Mouse (Mus musculus): ENCODE measurements around the gene Lmod1. TPM values are rescaled to one million over a fixed set of nuclear protein-coding genes. Genes with fewer than 3 reads are reported as not detected.

The Lmod1 gene
- total and polyA plus RNA-seq, 3 experiments = not detected

- no peak overlapping the region for H3K27ac ChIP-seq (ENCODE audit: insufficient read depth, low read depth)
- no peak overlapping the region for H3K4me3 ChIP-seq (replicated peaks in 1 of 3; ENCODE audit: low read depth in 2 of 3, low read length in 2 of 3, poor library complexity in 1 of 3)
- H3K9me3 ChIP-seq (replicated peaks; ENCODE audit: low read length) = no peaks in the 10 kb centered on the region
- no peak for TF ChIP-seq UBTF (IDR thresholded peaks at IDR 0.05; ENCODE audit: low read depth, low read length)
- no peak for TF ChIP-seq KAT2A (IDR thresholded peaks at IDR 0.05; ENCODE audit: insufficient replicate concordance, low read length)
- no peak for TF ChIP-seq CHD1 (IDR thresholded peaks at IDR 0.05; ENCODE audit: low read depth, low read length)
- no peak for TF ChIP-seq ZNF384 (IDR thresholded peaks at IDR 0.05; ENCODE audit: low read depth, low read length)
- TF ChIP-seq JUN (IDR thresholded peaks at IDR 0.05; ENCODE audit: insufficient read depth, low read depth, low read length) = no peak
- TF ChIP-seq CHD2 (IDR thresholded peaks at IDR 0.05; ENCODE audit: low read length) = no peak
- no peak for TF ChIP-seq MAFK (IDR thresholded peaks at IDR 0.05; ENCODE audit: insufficient replicate concordance, low read length)
- TF ChIP-seq GABPA (IDR thresholded peaks at IDR 0.05; ENCODE audit: insufficient replicate concordance, low read depth, low read length) = no peak
- no peak for TF ChIP-seq ETS1 (conservative IDR thresholded peaks at IDR 0.05; ENCODE audit: low read depth, low read length)
- TF ChIP-seq NELFE (IDR thresholded peaks at IDR 0.05; ENCODE audit: low read depth, low read length) = no peak
- TF ChIP-seq USF2 (conservative IDR thresholded peaks at IDR 0.05; ENCODE audit: low read depth, low read length) = no peak
- TF ChIP-seq E2F4 (IDR thresholded peaks at IDR 0.05; ENCODE audit: insufficient replicate concordance, low read depth, low read length) = no peak
- TF ChIP-seq ZC3H11A (IDR thresholded peaks at IDR 0.05; ENCODE audit: low read depth, low read length) = no peak
- TF ChIP-seq SIN3A (IDR thresholded peaks at IDR 0.05; ENCODE audit: low read length) = no peak
- no peak for TF ChIP-seq HCFC1 (IDR thresholded peaks at IDR 0.05; ENCODE audit: low read depth, low read length)
- no peak for TF ChIP-seq ZMIZ1 (IDR thresholded peaks at IDR 0.05; ENCODE audit: low read depth, low read length)
- no peak for TF ChIP-seq MXI1 (IDR thresholded peaks at IDR 0.05; ENCODE audit: low read depth, low read length)
- TF ChIP-seq POLR2AphosphoS2 (IDR thresholded peaks at IDR 0.05; ENCODE audit: low read depth, low read length) = no peak
- TF ChIP-seq NRF1 (IDR thresholded peaks at IDR 0.05; ENCODE audit: low read depth, low read length) = no peak
- TF ChIP-seq MYC (IDR thresholded peaks at IDR 0.05; ENCODE audit: low read depth, low read length) = no peak
- dilution Hi-C loops (cut with MboI; ENCODE audit: extremely low pct_ligation_motif_present, extremely low pct_unique_long_range_greater_than_20kb, low sequenced_read_pairs) (no loop called here), in situ Hi-C loops (cut with MboI; ENCODE audit: low pct_ligation_motif_present, low pct_unique_long_range_greater_than_20kb, low sequenced_read_pairs) (no loop called here)
- H3K79me2 ChIP-seq (replicated peaks; ENCODE audit: control insufficient read depth, extremely low read depth, insufficient read depth, poor library complexity, severe bottlenecking) = no peaks in the 10 kb centered on the region
- H3K4me1 ChIP-seq (ENCODE audit: control insufficient read depth in 1 of 2, insufficient read depth in 2 of 2) = no peaks in the 10 kb centered on the region
- H3K36me3 ChIP-seq (replicated peaks in 1 of 2; ENCODE audit: control insufficient read depth in 1 of 2, insufficient read depth in 1 of 2, low read length in 1 of 2) = peaks cover 16 to 24% of the 10 kb centered on the region in 2 experiments
- no peak overlapping the region for H3K9ac ChIP-seq (ENCODE audit: insufficient read depth, low read depth)
- no peak overlapping the region for H3K4me2 ChIP-seq (ENCODE audit: insufficient read depth, low read depth, poor library complexity, severe bottlenecking)
- H3K27me3 ChIP-seq (replicated peaks) = no peaks in the 10 kb centered on the region
- DNase-seq (ENCODE audit: extremely low read depth) = no peak
These were observed 33.7 kb upstream of the Lmod1 start for GRCm38 (mm10) chr1:135290908-135291307.

DNA sequence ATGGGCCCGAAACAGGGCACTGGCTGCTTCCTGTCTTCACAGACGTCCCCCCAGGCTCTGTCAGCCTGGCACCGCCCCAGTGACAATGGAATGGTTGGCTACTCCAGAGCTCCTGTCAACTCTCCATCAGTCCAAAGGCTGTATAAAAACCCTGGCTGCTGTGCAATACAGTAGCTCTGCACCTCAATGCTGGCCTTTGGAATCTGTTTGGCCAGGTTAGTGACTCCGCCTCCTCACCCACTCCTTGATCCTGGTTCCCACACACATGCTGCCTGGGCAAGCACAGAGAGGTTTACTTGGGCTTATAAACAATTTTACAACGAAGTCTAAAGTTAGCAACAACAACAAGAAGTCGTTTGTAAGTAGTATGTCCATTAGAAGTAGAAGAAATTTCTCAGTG, 13.3 kb upstream of the Lmod1 start:
- no peak for TF ChIP-seq USF1 (IDR thresholded peaks at IDR 0.05; ENCODE audit: low read depth, low read length)
- TF ChIP-seq ZC3H11A (IDR thresholded peaks at IDR 0.05; ENCODE audit: low read depth, low read length) = no peak
- TF ChIP-seq RAD21 (IDR thresholded peaks at IDR 0.05; ENCODE audit: low read depth, low read length) = no peak
- no peak for TF ChIP-seq ZKSCAN1 (IDR thresholded peaks at IDR 0.05; ENCODE audit: borderline replicate concordance, low read depth, low read length)
- Histone ChIP-seq H3K79me2 (replicated peaks; ENCODE audit: control insufficient read depth, extremely low read depth, insufficient read depth, poor library complexity, severe bottlenecking) (peaks cover 63% of the 10 kb centered on the region), H3K27me3 (replicated peaks) (peaks cover under 1% of the 10 kb centered on the region), H3K36me3 (replicated peaks in 1 of 2; ENCODE audit: control insufficient read depth in 1 of 2, insufficient read depth in 1 of 2, low read length in 1 of 2) (peaks cover 20 to 44% of the 10 kb centered on the region in 2 experiments), H3K9me3 (replicated peaks; ENCODE audit: low read length) (no peaks in the 10 kb centered on the region), H3K9ac (ENCODE audit: insufficient read depth, low read depth) (peak overlapping the region; percentile 8; the same call in 1 of the 2 replicates), H3K4me1 (ENCODE audit: control insufficient read depth in 1 of 2, insufficient read depth in 2 of 2) (peaks cover 6 to 24% of the 10 kb centered on the region in 2 experiments), H3K4me2 (ENCODE audit: insufficient read depth, low read depth, poor library complexity, severe bottlenecking) (no peak overlapping the region), H3K27ac (ENCODE audit: insufficient read depth, low read depth) (no peak overlapping the region), H3K4me3 (replicated peaks in 1 of 3; ENCODE audit: low read depth in 2 of 3, low read length in 2 of 3, poor library complexity in 1 of 3) (no peak overlapping the region)
- dilution Hi-C loops (cut with MboI; ENCODE audit: extremely low pct_ligation_motif_present, extremely low pct_unique_long_range_greater_than_20kb, low sequenced_read_pairs) (no loop called here), in situ Hi-C loops (cut with MboI; ENCODE audit: low pct_ligation_motif_present, low pct_unique_long_range_greater_than_20kb, low sequenced_read_pairs) (loop anchor here (5.0 kb wide), 1 partner anchor 34 kb away; no protein-coding TSS in a partner anchor)
- no peak for DNase-seq (ENCODE audit: extremely low read depth)

Measured in CH12.LX (cell line).